Mouse (Mus musculus) lung, embryonic 16.5 days (tissue): ENCODE measurements around the gene Rem1. TPM values are rescaled to one million over a fixed set of nuclear protein-coding genes. Genes with fewer than 3 reads are reported as not detected.

ENCODE experiments used
- ATAC-seq: fragments of 200-750 bp; cut with Nextera tagmentation; 2 replicates; pipeline ENCODE4 v1.8.0; 2017; ENCODE audit warnings: low read depth, mild to moderate bottlenecking, moderate library complexity
- H3K27ac ChIP-seq: fragments of 300-500 bp; sonication (generic); 2 replicates; pipeline ENCODE4 v1.5.1; 2014; ENCODE audit warnings: mild to moderate bottlenecking, control low read depth, low read length
- H3K27me3 ChIP-seq: fragments of 300-500 bp; sonication (generic); 2 replicates; pipeline ENCODE4 v1.6.1; 2014; ENCODE audit warnings: low read depth, low read length, mixed read lengths; ENCODE audit not compliant: control insufficient read depth, insufficient read depth
- H3K36me3 ChIP-seq: fragments of 300-500 bp; sonication (generic); 2 replicates; pipeline ENCODE4 v1.6.1; 2014; ENCODE audit warnings: low read length; ENCODE audit not compliant: control insufficient read depth, insufficient read depth
- H3K4me1 ChIP-seq: fragments of 300-500 bp; sonication (generic); replicated peaks from 2 replicates; pipeline ENCODE4 v1.6.1; 2014; ENCODE audit warnings: low read length, mixed read lengths; ENCODE audit not compliant: control insufficient read depth, insufficient read depth
- H3K4me2 ChIP-seq: fragments of 300-500 bp; sonication (generic); 2 replicates; pipeline ENCODE4 v1.6.1; 2014; ENCODE audit warnings: low read depth, low read length, control low read depth
- H3K4me3 ChIP-seq: fragments of 300-500 bp; sonication (generic); 2 replicates; pipeline ENCODE4 v1.5.1; 2014; ENCODE audit warnings: mild to moderate bottlenecking, low read length, control low read depth
- H3K9ac ChIP-seq: fragments of 300-500 bp; sonication (generic); 2 replicates; pipeline ENCODE4 v1.6.1; 2014; ENCODE audit warnings: low read length, control low read depth
- H3K9me3 ChIP-seq: fragments of 300-500 bp; sonication (generic); 2 replicates; pipeline ENCODE4 v1.6.1; 2016; ENCODE audit warnings: low read length; ENCODE audit not compliant: control insufficient read depth
- WGBS: fragments of 180-500 bp; shearing (Covaris S2); extraction: QIAGEN DNeasy Blood & Tissue Kit; methylation state at CpG from one replicate; pipeline ENCODE4 v1.1.7; 2014; 5-methylcytosine and 5-hydroxymethylcytosine counted together
- polyA plus RNA-seq: library from polyadenylated mRNA; unstranded; fragments of >200 nt; fragmentation: Nextera tagmentation; extraction: Ambion mirVana; gene quantifications from 2 replicates; pipeline ENCODE4 v1.2.1, GENCODE M21; 2015

Rem1 gene
- polyA plus RNA-seq: 8.4 and 8.6 TPM in 2 replicates

DNA sequence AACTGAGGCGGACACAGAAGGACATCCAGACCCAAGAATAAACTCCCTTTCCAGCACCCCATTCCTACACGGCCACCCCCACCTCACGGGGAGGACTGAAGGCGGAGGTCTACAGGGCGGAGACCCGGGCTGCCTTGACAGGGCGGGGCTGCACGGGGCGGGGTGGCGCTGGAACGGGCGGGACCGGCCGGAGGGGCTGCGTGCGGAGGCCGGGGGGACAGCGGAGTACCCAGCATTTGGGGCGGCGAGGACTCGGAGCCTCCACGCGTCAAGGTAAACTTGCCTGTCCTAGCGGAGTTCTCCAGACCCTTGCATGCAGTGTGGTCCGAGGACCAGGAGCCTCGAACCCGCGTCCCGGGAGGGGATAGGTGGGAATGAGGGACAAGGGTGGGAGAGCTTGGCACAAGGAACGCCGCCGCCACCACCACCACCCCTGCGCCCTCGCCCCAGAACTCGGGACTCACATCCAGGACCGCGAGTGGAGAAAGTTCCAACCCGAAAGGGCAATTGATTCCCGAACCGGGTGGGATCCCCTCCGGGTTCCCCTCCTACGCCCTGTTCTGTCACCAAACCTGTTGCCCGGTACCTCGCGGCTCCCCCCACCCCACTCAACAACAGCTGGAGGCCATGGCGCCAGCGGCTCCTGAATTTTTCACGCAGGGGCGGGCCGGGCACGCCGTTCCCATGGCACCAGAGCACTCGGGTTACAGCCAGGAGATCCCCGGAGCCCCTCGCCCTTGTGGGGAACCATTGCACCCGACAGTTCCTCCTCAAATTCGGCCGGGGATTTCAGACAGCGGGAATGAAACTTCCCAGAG lies at the start of gene Rem1:
Rem1 (plus strand) TSS at position 178 of the 818 bp plus-strand sequence.
- ATAC-seq: peak; percentile 80
- Histone ChIP-seq H3K36me3 (no peaks in the 10 kb centered on the region), H3K4me2 (peak within 1 kb of the TSS; percentile 80), H3K4me1 (peaks cover 7% of the 10 kb centered on the region; the same call in 1 of the 2 replicates), H3K9me3 (no peaks in the 10 kb centered on the region), H3K27ac (no peak within 1 kb of the TSS), H3K4me3 (peak within 1 kb of the TSS; percentile 53), H3K9ac (peak within 1 kb of the TSS; percentile 68), H3K27me3 (peaks cover 32% of the 10 kb centered on the region)
- WGBS: under 1% methylated on average over 58 of the region's 59 CpGs

GRCm38 (mm10) chr2:152580107-152580506 lies 46.6 kb upstream of the Rem1 start, which contains the start of gene Defb19:
Gene Defb19, minus strand, starts transcription at chr2:152580312.
- WGBS: 57% methylated on average over 7 of the region's 7 CpGs

DNA sequence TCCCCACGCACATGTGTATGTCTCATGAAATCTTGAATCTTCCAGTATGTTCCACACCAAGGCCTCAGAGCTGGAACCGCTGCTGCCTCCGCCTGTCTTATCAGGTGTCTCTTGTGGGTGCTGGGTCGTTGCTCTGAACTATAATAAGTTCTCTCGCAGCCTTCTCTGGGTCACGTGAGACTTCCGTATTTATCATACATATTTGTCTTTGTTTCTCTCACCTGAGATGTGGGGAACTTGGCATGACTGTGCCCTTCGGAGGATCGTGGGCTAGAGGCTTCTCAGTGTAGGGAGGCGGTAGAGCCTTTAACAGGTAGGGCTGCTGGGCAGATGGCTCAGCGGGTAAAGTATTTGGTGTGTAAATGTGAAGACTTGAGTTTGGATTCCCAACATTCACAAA lies 46.1 kb upstream of the Rem1 start:
- H3K9ac ChIP-seq: no peak overlapping the region
- H3K4me1 ChIP-seq: no peaks in the 10 kb centered on the region
- H3K36me3 ChIP-seq: no peaks in the 10 kb centered on the region
- H3K4me2 ChIP-seq: no peak overlapping the region
- H3K27me3 ChIP-seq: no peaks in the 10 kb centered on the region
- no peak overlapping the region for H3K27ac ChIP-seq
- no peak overlapping the region for H3K4me3 ChIP-seq
- H3K9me3 ChIP-seq: no peaks in the 10 kb centered on the region
- ATAC-seq: no peak
- WGBS: 68% methylated on average over 11 of the region's 11 CpGs

More at GRCm38 (mm10) chr2:152580107-152580506, 46.6 kb upstream of the Rem1 start, which contains the start of gene Defb19:
- Histone ChIP-seq H3K27me3 (no peaks in the 10 kb centered on the region), H3K4me2 (no peak within 1 kb of the TSS), H3K9me3 (no peaks in the 10 kb centered on the region), H3K9ac (no peak within 1 kb of the TSS), H3K4me1 (no peaks in the 10 kb centered on the region), H3K27ac (no peak within 1 kb of the TSS), H3K36me3 (no peaks in the 10 kb centered on the region), H3K4me3 (no peak within 1 kb of the TSS)
- no peak for ATAC-seq

- WGBS: 66% methylated on average over 4 of the region's 4 CpGs
- Histone ChIP-seq H3K9ac (no peak overlapping the region), H3K36me3 (no peaks in the 10 kb centered on the region), H3K4me3 (no peak overlapping the region), H3K9me3 (no peaks in the 10 kb centered on the region), H3K27ac (no peak overlapping the region), H3K4me2 (no peak overlapping the region), H3K4me1 (no peaks in the 10 kb centered on the region), H3K27me3 (no peaks in the 10 kb centered on the region)
- ATAC-seq: no peak
These were observed 39.7 kb upstream of the Rem1 start for GRCm38 (mm10) chr2:152586926-152587560.

DNA sequence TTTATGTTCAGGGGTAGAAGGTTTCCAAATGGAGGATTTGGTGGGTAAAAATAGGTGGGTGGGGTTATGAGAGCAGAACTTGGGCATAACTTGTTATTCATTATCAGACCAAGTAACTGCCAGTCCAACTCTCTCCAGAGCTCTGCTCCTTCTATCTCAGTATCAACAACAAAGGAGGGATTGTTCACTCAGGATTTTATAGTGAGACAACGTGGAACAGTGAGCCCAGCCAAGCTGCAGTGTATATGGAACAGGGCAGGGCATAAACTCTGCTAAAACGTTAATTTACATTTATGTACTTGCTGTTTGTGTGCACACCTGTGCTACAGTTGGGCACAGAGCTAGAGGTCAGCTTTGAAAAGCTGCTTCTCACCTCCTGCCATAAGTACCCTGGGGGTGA lies 38.3 kb upstream of the Rem1 start:
- Histone ChIP-seq H3K9ac (no peak overlapping the region), H3K27ac (no peak overlapping the region), H3K9me3 (no peaks in the 10 kb centered on the region), H3K4me3 (no peak overlapping the region), H3K4me1 (no peaks in the 10 kb centered on the region), H3K27me3 (no peaks in the 10 kb centered on the region), H3K36me3 (no peaks in the 10 kb centered on the region), H3K4me2 (no peak overlapping the region)
- WGBS: 23% methylated on average over 2 of the region's 2 CpGs
- ATAC-seq: no peak

DNA sequence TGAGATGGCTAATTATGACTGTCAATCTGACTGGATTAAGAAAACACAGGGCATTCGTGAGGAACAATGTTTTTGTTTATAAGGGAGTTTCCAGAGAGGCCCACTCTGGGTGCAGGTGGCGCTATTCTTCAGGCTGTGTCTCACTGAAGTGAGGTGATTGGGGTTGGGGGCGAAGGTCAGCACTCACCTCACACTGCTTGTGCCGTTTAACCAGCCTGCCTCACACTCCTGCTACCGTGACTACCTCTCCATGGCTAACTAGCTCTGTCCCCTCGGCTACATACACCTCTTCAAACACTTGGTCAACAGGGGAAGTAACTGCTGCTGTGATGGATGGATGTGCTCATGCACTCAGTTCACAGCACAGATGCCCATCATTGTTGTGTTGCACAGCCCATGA lies 37.7 kb upstream of the Rem1 start:
- H3K4me3 ChIP-seq: no peak overlapping the region
- ATAC-seq: no peak
- H3K27ac ChIP-seq: no peak overlapping the region
- H3K4me2 ChIP-seq: no peak overlapping the region
- no peaks in the 10 kb centered on the region for H3K36me3 ChIP-seq
- H3K9me3 ChIP-seq: no peaks in the 10 kb centered on the region
- H3K4me1 ChIP-seq: no peaks in the 10 kb centered on the region
- H3K9ac ChIP-seq: no peak overlapping the region
- WGBS: 21% methylated on average over 6 of the region's 6 CpGs
- no peaks in the 10 kb centered on the region for H3K27me3 ChIP-seq

GRCm38 (mm10) chr2:152599299-152599698 lies 27.5 kb upstream of the Rem1 start, which contains the start of gene Defb45:
Gene Defb45, minus strand, starts transcription at chr2:152599399.
- H3K4me1 ChIP-seq: no peaks in the 10 kb centered on the region
- ATAC-seq: no peak
- no peak within 1 kb of the TSS for H3K4me2 ChIP-seq
- no peaks in the 10 kb centered on the region for H3K9me3 ChIP-seq
- H3K9ac ChIP-seq: no peak within 1 kb of the TSS
- H3K4me3 ChIP-seq: no peak within 1 kb of the TSS
- H3K27me3 ChIP-seq: no peaks in the 10 kb centered on the region
- H3K36me3 ChIP-seq: no peaks in the 10 kb centered on the region
- H3K27ac ChIP-seq: no peak within 1 kb of the TSS
- 50% methylated on average over 7 of the region's 7 CpGs for WGBS

- ATAC-seq: no peak
- Histone ChIP-seq H3K4me1 (no peaks in the 10 kb centered on the region), H3K4me3 (no peak overlapping the region), H3K36me3 (no peaks in the 10 kb centered on the region), H3K27ac (no peak overlapping the region), H3K4me2 (no peak overlapping the region), H3K27me3 (no peaks in the 10 kb centered on the region), H3K9ac (no peak overlapping the region), H3K9me3 (no peaks in the 10 kb centered on the region)
- 63% methylated on average over 6 of the region's 6 CpGs for WGBS
These were observed 26.7 kb upstream of the Rem1 start for GRCm38 (mm10) chr2:152600076-152600475.

DNA sequence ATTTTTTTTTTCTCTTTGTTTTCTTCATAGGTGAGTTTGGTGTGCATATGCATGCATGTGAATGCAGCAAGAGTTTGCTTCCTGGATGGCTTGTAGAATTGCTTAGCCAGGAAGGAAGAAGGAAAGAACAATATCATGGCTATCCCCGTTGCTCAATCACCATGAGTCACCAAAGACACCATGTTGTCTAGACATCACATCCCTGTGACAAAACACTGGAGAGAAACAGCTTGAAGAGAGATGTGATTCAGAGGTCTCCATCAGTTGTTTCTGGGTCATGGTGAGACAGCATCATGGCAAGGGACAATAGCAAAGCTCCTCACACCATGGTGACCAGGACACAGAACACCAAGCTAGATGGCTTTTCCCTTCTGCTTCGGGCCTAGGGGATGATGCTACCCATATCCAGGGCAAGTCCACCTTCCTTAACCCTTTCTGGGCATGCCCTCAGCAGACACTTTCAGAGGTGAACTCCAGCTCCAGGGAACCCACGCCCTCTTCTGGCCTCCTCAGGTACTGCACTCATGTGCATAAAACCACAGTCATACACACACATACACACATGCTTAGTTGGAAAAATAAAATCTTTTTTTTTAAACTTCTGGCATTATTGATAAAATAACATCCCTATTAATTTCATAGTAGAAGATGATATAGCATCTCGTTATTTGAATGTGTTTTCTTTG lies 25.3 kb upstream of the Rem1 start:
- Histone ChIP-seq H3K27me3 (no peaks in the 10 kb centered on the region), H3K27ac (no peak overlapping the region), H3K4me2 (no peak overlapping the region), H3K9me3 (no peaks in the 10 kb centered on the region), H3K4me3 (no peak overlapping the region), H3K36me3 (no peaks in the 10 kb centered on the region), H3K9ac (no peak overlapping the region), H3K4me1 (no peaks in the 10 kb centered on the region)
- 64% methylated on average over 4 of the region's 4 CpGs for WGBS
- no peak for ATAC-seq
